Mouse (Mus musculus) CD4-positive helper T cell, adult 2 months (primary cell): ENCODE data around the gene Smagp.

Experiments
- DNase-seq: peaks from one replicate; pipeline ENCODE4 v3.0.0-alpha.2; 2012; ENCODE audit warnings: low read depth, missing footprints, low spot score

Gene Smagp

DNA sequence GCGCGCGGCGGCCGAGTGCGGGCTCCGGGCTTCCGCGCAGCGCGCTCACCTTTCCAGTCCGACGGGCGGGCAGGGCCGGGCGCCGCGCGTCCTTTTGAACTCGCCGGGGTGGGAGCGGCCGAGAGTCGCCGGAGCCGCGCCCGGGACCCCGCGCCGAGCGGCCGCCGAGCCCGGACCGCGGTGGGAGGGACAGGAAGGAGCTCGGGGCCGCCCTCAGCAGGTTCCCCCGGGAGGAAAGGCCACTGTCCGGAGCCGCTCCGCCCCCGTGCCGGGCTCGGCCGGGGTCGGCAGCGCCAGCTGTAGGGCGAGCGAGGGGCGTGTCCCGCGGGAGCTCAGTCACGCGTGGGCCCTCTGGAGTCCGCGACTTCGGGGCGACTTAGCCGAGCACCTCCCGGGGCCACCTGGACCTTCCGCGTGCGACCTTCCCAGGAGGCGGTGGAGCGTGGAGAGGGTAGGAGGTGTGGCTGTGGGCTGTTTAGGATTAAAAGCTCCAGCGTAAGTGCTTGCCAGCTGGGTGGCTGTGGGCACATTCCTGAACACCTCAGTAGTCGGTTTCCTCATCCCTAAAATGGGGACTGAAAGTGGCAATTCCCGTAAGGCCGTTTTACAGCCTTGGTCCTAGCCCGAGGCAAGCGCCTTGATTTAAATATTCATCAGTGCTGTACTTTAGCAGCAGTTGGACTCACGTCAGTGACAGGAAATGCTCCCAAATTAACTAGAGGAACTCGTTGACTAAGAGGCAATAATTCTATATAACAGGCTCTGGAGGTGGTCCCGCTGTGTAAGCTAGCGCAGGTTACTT is at the start of gene Smagp:
Gene Smagp (minus strand): TSS at position 241 of the 802 bp plus-strand sequence.
- DNase-seq, result peak; percentile 37

DNA sequence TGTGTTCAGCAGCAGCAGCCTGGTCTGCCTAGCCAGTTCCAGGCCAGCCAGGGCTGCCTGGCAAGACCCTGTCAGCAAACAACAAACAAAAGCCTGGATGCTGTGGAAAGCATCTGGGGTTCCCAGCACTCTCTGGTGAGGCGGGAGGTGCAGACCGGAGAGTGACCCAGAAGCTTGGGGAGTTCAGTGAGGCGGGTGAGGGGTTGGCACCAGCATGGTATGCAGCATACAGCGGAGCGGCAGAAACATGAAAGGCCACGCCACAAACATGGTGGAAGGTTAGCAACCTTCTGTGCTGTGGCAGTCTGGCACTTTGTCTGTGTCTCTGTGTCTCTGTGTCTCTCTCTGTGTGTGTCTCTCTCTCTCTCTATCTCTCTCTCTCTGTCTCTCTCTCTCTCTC is 49.7 kb upstream of the Smagp start:
- DNase-seq, result no peak

DNA sequence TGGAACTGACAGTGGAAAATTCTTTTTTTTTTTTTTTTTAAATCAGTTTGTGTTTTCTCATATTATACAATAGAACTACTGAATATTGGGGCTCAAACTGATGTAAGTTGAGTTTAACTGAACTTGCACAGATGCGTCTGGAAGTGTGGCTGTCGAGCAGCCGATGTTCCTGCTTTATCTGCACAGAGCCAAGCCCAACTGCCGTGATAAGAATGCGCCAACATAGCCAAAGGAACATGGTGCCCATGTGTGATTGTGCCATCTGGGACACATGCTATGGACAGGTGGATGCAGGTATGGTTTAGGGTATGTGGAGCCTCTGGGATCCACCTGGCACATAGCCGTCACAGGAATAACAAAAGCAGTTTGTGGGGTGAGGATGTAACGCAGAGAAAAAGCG is 49.1 kb upstream of the Smagp start:
- no peak for DNase-seq

DNA sequence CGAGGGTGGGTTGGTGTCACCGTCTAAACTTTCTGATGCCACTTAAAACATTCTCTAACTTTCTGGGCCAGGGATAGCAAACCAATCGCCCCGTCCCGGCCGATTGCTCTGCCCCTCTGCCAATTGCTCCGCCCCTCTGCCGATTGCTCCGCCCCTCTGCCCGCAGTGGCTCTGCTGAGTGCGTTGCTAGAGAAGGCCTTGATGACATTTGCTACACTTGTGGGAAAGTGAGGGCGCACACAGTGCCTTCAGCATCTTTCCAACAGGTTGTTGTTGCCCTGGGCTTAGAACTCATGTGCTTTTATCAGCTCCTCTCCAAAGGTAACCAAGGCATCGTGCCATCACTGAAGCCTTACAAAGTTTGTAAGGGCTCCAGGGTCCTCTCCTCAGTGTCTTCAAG is 48.5 kb upstream of the Smagp start:
- DNase-seq, result no peak

DNA sequence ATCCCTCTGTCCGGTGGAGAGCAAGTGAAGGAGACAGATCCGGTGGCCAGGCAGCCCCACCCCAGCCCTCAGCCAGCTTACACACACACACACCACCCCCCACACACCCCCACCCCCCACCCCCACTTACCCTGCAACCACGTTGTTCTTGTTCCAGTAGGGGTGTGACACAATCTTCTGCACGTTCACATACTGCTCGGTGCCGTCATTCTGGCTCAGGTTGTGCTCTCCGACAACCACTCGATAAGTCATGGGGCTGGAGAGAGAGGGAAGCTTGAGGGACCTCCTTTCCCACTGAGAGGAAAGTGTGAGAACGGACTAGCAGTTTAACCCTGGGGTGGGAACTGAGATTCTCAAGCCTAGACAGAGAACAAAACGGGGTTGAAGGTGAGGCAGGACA is 47.7 kb upstream of the Smagp start:
- DNase-seq, result no peak

DNA sequence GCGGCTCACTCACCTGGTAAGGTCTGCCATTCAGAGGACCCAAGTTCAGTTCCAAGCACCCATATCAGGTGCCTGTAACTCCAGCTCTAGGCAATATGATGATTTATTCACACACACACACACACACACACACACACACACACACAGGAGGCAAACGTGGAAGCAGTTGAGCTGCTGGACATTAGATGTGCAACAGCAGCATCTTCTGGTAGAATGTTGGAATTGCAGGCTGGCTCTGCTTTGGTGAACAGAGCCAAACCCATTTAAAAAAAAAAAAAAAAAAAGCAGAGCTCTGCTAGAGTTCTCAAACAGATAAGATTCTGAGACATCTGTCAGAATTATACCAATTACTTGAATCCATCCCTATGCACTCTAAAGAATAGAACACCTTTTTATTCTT is 46.3 kb upstream of the Smagp start:
- peak; percentile 93 for DNase-seq

DNA sequence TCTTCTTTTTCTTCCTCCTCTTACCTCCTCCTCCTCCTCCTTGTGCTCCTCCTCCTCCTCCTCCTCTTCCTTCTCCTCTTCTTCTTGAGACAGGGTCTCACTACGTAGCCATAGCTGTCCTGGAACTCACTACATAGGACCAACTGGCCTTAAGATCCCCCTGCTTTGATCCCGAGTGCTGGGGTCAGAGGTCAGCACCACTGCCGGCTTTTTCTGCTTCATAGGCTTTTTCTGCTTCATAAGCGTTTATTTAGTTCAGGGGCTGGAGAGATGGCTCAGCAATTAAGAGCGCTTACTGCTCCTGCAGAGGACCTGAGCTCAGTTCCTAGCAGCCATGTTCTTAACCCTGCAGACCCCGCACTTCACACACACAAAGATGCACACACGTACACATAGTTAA is 45.0 kb upstream of the Smagp start:
- no peak for DNase-seq

DNA sequence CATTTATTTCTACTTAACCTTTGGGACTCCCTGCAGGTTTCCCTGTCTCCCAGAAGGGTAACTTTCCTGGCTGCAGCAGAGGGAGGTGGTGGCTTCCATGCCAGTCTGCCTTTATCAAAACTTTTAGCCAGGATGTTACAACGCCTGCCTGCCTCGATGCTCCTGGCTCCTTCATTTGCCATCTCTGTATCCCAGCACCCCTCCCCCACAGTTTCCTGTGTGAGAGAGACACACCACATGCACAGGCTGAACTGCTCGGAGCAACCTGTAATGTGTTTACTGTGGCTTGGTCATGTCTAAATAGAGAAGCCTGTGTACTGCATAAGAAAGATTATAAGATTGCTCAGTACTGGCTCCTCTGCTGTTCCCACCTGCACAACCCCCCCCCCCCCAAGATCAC is 43.6 kb upstream of the Smagp start:
- no peak for DNase-seq

DNA sequence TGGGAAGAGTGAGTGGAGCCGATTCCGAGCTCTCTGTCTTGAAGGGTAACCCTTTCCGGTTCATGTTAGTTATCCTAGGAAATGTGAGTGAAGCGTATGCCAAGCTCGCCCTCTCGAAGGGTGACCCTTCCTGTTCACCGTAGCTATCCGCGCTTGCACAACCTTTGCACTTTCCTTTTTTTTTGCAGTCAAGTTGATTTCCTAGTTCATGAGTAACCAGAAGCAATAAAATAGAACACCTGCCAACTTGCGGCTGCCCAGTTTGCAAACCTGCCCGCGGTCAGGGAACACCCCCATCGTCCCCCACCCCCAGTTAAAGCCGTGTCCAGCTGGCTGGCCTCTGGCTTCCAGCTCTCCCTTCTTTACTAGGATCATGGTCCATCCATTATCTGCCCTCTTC is 42.3 kb upstream of the Smagp start:
- DNase-seq, result no peak

DNA sequence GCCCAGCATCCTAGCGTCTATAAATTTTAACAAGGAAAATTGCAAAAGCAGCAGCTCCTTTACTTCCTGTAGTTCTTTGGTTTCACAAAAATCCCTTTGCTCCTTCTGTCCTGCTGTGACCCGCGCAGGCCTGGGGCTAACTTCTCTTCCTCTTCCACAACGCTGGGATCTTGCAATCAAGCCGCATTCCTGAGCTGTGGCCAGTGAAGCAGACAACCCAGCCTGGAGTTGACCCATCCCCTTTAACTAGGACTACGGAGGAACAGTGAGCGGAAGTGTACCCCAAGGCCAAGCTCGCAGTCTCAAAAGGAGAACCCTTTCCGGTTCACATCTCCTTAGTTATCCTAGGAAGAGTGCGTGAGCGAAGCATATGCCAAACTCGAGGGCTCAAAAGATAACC is 41.8 kb upstream of the Smagp start:
- DNase-seq, result no peak

DNA sequence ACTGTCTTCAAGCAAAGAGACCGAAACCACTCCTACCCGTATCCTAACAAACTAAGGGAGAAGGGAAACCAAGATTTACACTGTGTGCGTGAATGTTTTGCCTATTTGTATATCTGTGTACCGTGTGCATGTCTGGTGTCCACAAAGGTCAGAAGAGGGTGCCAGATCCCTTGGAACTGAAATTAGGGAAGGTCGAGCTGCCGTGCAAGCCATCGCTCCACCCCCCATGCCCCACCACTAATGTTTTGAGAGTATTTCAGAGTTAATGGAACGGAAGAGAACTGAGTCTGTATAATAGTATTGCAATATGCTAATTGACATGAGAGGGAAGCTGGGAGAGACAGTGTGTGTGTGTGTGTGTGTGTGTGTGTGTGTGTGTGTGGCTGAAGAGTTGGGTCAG is 40.9 kb upstream of the Smagp start:
- no peak for DNase-seq

DNA sequence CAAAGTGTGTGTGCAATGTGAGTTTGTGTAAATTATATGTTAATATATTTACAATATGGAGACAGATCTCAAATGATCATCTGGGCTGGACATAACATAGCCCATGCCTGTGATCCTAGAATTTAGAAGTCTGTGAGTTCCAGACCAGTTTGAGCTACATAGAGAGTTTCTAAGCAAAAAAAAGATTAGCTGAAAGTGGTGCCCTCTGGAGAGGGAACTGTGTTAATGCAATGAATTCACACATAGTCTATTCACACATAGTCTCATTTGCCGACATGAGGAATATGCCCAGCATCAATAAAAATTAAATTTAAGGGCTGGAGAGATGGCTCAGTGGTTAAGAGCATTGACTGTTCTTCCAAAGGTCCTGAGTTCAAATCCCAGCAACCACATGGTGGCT is 39.8 kb upstream of the Smagp start:
- peak; percentile 34 for DNase-seq

DNA sequence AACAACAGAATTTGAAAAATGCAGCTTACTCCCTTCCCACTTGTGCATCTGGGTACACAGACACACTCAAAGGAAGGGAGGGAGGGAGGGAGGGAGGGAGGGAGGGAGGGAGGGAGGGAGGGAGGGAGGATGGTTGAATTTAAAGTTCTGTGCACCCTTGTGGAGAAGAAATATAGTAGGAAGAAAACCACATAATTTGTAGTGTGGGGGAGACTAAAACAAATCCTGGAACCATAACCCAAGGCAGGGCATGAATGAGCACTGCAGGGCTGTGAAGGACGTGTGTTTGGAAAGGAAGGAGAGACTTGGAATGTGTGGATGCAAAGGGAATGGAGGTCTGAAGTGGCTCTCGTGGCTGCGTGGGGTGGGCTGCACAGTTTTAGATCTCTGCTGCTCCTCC is 38.7 kb upstream of the Smagp start:
- no peak for DNase-seq

DNA sequence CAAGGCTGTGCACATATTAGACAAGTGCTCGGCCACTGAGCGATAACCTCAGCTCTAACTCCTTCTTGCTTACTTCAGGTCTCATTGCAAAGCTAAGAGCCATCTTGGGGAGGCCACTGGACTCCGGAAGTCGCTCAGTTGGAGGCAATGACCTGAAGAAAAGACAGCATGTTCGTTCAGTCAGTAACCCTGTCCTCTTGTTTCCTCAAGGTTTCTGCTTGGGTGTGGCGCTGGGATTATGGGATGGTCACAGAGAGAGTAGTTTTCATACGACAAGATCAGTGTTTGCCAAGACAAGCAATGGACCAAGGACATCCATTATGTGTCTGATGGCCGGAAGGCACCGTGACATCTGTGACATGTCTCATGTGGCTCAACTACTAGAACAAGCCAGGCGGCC is 37.8 kb upstream of the Smagp start:
- no peak for DNase-seq

DNA sequence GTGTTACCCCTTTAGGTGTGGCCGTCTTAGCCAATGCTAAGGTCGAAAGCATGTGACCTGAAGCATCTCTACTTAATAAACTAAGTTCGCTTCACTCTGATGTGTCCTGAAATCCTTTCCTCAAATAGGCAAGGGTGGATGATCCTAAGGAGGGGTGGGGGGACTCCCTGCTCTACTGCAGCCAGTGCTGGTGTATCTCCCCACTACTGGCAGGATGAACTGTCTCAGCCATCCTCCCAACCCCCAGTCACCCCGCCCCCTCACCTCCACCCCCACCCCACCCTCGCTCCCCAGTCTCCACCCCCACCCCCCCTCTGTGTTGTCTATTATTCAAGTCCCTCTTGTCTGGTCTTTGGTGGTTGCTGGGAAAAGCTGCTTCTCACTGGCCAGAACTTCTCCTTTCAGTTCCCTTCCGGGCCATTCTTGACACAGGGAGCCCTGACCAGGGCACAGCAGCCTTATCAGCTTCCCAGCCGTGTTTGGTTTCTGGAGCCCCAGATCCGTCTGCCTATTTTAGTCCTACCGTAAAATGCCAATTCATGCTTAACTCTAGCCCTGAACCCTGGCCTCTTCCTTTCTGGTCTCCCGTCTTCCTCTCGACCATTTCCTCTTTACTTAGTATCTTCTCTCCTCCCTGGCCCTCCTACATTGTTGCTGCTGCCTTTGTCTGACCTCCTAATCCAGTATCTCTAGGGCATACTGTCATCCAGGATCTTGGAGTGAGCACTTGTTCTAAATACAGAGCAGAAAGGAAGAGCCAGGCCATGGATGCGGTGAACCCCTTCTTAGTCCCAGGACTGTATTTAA is 37.0 kb upstream of the Smagp start:
- DNase-seq, result no peak

DNA sequence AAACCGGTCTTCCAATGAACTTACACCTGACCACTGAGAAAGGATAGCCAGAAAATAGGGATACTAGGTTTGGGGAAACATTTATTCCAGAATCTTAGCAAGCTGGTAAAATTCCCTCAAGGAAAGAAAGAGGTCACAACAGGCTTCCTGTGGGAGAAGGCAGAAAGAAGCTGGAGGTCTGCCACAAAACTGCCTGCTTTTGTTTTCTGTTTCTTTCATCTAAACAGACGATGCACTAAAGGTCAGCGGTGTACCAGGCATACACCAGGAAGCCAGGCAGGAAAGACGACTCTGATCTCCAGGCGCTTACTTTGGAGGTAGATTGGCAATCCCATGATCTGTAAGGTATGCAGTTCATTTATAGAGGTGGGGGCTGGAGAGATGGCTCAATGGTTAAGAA is 34.1 kb upstream of the Smagp start:
- no peak for DNase-seq

DNA sequence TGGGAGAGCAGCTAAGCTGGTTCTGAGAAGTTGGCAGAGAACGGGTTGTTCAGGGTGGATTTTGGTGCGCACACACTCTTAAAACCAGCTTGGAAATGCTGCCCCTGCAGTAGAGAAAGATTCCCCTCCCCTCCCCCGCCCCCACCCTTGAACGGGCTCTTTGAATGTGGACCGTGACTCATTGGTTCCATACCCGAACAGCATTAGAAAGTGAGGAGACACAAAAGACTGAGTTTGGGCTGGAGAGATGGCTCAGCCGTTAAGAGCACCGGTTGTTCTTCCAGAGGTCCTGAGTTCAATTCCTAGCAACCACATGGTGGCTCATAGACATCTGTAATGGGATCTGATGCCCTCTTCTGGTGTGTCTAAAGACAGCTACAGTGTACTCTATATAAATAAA is 33.3 kb upstream of the Smagp start:
- DNase-seq, result peak; percentile 81

DNA sequence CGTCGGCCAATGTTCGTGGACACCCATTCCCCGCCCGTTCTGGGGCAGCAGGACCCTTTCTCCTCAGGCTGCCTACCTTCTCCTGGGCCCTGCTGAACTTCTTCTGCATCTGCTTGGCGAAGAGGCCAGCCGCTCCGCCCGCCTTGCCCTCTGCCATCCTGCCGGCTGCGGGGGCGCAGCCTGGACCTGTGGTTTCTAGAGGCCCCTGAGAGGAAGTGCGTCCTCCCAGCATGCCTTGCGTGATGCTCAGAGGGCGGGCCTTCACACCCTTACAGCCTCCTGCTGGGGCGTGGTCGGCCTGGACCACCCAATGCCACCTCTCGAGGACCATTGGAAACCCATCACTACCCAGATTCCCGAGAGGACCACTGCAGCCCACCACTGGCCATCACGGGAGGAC is 32.6 kb upstream of the Smagp start, which contains the start of gene Bin2:
Gene Bin2 (minus strand): TSS at position 217 of the 400 bp plus-strand sequence.
- peak; percentile 90 for DNase-seq

DNA sequence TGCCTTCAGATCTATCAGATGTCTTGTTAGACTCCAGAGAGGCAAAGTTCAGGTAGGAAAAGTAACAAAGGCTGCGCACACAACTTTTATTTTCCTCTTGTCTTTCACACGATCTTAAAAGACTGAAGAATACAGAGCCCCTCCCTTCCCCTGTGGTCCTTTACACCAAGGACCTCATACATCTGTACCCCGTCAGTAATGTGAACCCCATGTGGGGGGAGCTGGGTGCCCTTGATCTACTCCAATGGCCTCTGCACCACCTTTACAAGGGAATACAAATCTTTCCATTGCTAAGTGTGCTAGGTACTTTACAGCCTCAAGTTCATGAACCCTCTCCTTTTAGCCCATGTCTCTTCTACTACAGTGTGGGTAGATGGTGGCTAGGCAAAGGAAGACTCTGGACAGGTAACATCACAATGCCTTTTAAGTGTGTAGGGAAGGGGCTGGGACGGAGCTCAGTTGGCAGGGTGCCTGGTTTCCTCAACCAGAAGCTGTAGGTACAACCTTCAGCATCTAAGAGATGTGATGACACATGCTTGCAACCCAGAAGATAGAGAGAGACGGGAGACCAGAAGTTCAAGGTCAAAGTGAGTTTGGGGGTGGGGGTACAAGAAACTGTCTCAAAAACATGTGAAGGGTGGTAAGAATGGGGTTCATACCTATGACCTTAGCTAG is 31.3 kb upstream of the Smagp start:
- peak; percentile 88 for DNase-seq

DNA sequence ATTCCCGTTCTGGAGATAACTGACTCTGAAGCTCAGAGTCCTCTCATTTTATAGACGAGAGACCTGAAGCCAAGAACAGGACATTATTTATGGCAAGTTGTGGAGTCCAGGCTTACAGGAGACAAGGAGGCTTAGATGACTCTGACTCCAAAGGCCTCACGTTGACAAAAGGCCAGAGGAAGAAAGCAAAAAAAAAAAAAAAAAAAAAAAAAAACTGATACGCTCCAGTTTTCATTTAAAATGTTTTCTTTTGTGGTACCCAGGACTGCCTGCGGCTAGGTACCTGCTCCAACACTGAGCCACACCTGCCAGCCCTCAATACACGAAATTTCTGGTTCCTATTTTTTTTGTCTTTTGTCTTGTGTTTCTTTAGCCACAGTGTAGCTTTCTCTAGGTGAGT is 30.7 kb upstream of the Smagp start:
- no peak for DNase-seq

DNA sequence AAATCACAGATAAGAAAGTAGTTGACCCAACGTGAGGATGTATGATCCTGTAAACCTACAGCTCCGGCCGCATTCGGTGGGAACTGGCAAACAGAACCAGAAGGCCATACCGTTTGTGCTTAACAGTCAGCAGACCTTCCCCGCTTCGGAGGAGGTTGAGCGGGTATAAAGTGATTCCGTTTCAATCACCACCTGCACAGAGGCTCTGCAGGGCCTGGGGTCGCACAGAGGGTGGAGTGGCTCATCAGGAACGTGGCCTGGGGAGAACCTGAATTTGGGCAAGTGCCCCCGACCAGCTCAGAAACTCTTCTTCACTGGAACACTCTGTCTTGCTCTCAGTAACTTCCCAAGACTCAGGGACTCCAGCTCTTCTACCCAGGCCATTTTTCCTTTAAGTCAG is 30.1 kb upstream of the Smagp start:
- peak; percentile 25 for DNase-seq

DNA sequence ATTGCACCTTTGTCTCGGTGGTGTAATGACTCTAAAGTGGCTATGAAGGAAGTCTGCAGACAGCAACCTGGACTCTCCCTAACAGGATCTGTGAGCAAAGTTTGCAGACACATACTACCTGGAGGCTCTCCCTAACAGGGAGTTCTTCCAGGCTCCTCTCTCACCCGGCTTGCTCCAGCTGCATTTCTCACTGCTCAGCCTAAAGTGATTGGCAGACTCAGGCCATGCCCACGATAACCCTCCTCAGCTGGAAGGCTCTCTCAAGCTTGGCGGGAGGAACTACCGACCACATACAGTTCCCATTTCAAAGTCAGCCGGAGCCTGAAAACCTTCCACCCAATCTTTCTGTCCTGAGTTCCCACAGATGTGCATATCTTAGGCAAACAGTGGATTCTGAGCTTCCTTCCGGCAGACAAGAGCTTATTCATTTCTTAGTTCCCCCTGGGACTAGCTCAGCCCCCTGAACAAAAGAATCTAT is 29.5 kb upstream of the Smagp start:
- peak; percentile 48 for DNase-seq
